Mouse (Mus musculus) neutrophil, adult 59 days (primary cell): Measurements from ENCODE around the gene Gm11595. TPM values are rescaled to one million over a fixed set of nuclear protein-coding genes. Genes with fewer than 3 reads are reported as not detected.

ENCODE experiments used
- total RNA-seq, 2 experiments: library from RNA; stranded (reverse); gene quantifications; 1 replicate in 1 of 2; 2 replicates in 1 of 2; pipeline ENCODE4 v1.2.4; 2023

The Gm11595 gene
- not detected for total RNA-seq

GRCm38 (mm10) chr11:99772813-99773212, at the start of gene Gm11595:
Gene Gm11595 (minus strand): TSS chr11:99772913.

GRCm38 (mm10) chr11:99815566-99815965, 42.9 kb upstream of the Gm11595 start, which contains the start of gene Gm11564:
Gene Gm11564 (minus strand): TSS chr11:99815666.

DNA sequence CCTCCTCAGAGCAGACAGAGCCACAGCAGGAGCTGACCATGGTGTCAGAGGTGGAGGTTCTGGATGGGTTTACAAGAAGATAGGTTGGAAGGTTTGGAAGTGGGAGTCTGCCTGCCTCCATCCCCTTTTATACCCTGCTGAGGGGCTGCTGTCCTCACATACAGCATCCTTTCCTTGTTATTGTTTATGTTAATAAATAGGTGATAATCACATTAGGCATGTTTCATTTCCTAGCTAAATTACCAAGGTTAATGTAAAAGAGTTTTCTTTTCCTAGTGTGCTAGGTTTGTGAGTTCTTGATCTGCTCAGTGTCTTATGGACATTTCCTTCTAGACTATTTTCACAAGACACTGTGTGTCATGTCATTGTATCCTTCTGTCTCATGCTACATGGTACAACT, 37.1 kb upstream of the Gm11595 start, which contains the start of gene Krtap4-13:
Gene Krtap4-13, minus strand, starts transcription at position 101 of the 400 bp plus-strand sequence.

GRCm38 (mm10) chr11:99804346-99804745, 31.6 kb upstream of the Gm11595 start, which contains the start of gene Gm11554:
Gene Gm11554 (minus strand): TSS chr11:99804446.

DNA sequence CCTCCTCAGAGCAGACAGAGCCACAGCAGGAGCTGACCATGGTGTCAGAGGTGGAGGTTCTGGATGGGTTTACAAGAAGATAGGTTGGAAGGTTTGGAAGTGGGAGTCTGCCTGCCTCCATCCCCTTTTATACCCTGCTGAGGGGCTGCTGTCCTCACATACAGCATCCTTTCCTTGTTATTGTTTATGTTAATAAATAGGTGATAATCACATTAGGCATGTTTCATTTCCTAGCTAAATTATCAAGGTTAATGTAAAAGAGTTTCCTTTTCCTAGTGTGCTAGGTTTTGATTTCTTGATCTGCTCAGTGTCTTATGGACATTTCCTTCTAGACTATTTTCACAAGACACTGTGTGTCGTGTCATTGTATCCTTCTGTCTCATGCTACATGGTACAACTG, 26.1 kb upstream of the Gm11595 start, which contains the start of gene Gm11569:
Gene Gm11569, minus strand, starts transcription at position 101 of the 400 bp plus-strand sequence.

DNA sequence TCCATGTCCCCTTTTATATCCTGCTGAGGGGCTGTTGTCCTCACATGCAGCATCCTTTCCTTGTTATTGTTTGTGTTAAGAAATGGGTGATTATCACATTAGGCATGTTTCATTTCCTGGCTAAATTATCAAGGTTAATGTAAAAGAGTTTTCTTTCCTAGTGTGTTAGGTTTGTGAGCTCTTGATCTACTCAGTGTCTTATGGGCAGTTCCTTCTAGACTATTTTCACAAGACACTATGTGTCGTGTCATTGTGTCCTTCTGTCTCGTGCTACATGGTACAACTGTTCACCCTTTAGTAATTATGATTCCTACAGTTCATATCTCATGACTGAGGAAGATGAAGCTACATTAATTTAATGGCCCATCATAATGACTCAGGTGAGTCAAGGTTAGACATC, 20.7 kb upstream of the Gm11595 start, which contains the start of gene Gm11596:
Gene Gm11596, minus strand, starts transcription at position 101 of the 400 bp plus-strand sequence.

GRCm38 (mm10) chr11:99784900-99785299, 12.2 kb upstream of the Gm11595 start, which contains the start of gene Krtap4-9:
Gene Krtap4-9 (plus strand): TSS chr11:99785200.

GRCm38 (mm10) chr11:99780604-99781003, 7.9 kb upstream of the Gm11595 start, which contains the start of gene Krtap4-8:
Gene Krtap4-8 (minus strand): TSS chr11:99780704.

DNA sequence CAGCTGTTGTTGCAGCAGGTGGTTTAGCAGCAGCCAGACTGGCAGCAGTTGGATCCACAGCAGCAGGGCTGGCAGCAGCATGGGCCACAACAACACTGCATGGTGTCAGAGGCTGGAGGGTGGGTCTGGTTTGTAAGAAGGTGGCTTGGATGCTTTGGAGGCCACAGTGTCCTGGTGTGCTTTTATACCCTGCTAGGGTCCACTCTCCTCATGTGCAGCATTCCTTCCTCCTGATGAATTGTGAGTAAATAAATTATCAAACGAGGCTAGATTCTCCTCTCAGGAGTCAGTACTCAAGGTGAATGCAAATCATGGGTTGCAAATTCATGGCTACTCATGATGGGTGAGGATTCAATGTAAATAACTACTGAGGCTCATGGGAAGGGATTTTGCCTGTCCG, 38.5 kb downstream of the Gm11595 start, which contains the start of gene Gm14180:
Gene Gm14180, minus strand, starts transcription at position 101 of the 400 bp plus-strand sequence.

Other genes starting within 250 kb of the Gm11595 start
- gene Krt40, start 229.8 kb downstream of the Gm11595 start, total RNA-seq: not detected
- not detected for gene Krtap3-3, start 222.0 kb downstream of the Gm11595 start, total RNA-seq
- gene Krtap3-2, start 216.1 kb downstream of the Gm11595 start, total RNA-seq: not detected
- gene Gm11939, start 213.4 kb downstream of the Gm11595 start, total RNA-seq: not detected
- not detected for gene Krtap3-1, start 206.3 kb downstream of the Gm11595 start, total RNA-seq
- gene Krtap1-5, start 191.9 kb downstream of the Gm11595 start, total RNA-seq: not detected
- not detected for gene Krtap1-4, start 189.3 kb downstream of the Gm11595 start, total RNA-seq
- not detected for gene Krtap1-3, start 181.6 kb downstream of the Gm11595 start, total RNA-seq
- gene Krtap9-3, start 174.8 kb downstream of the Gm11595 start, total RNA-seq: not detected
- gene Gm11938, start 169.6 kb downstream of the Gm11595 start, total RNA-seq: not detected
- not detected for gene Gm11937, start 162.7 kb downstream of the Gm11595 start, total RNA-seq
- gene Krtap2-4, start 158.1 kb downstream of the Gm11595 start, total RNA-seq: not detected
- gene Gm11562, start 152.5 kb downstream of the Gm11595 start, total RNA-seq: not detected
- not detected for gene Krtap4-1, start 144.7 kb downstream of the Gm11595 start, total RNA-seq
- gene Krtap4-2, start 137.8 kb downstream of the Gm11595 start, total RNA-seq: not detected
- gene Krtap4-7, start 128.8 kb downstream of the Gm11595 start, total RNA-seq: not detected
- not detected for gene Gm11555, start 122.7 kb downstream of the Gm11595 start, total RNA-seq
- not detected for gene Gm11563, start 114.0 kb downstream of the Gm11595 start, total RNA-seq
- gene Krtap4-6, start 107.0 kb downstream of the Gm11595 start, total RNA-seq: not detected
- gene Gm14190, start 82.2 kb downstream of the Gm11595 start, total RNA-seq: not detected
- not detected for gene Gm14180, start 38.6 kb downstream of the Gm11595 start, total RNA-seq
- not detected for gene Krtap4-8, start 7.8 kb upstream of the Gm11595 start, total RNA-seq
- not detected for gene Krtap4-9, start 12.3 kb upstream of the Gm11595 start, total RNA-seq
- not detected for gene Gm11596, start 20.6 kb upstream of the Gm11595 start, total RNA-seq
- gene Gm11569, start 26.0 kb upstream of the Gm11595 start, total RNA-seq: not detected
- not detected for gene Gm11554, start 31.5 kb upstream of the Gm11595 start, total RNA-seq
- gene Krtap4-13, start 37.0 kb upstream of the Gm11595 start, total RNA-seq: not detected
- gene Gm11564, start 42.8 kb upstream of the Gm11595 start, total RNA-seq: not detected
- gene 2300003K06Rik, start 65.2 kb upstream of the Gm11595 start, total RNA-seq: not detected
- not detected for gene Krtap4-16, start 78.7 kb upstream of the Gm11595 start, total RNA-seq
- gene Gm11568, start 85.0 kb upstream of the Gm11595 start, total RNA-seq: not detected
- not detected for gene Gm11559, start 91.6 kb upstream of the Gm11595 start, total RNA-seq
- gene Krtap9-1, start 100.5 kb upstream of the Gm11595 start, total RNA-seq: not detected
- not detected for gene Gm11567, start 106.3 kb upstream of the Gm11595 start, total RNA-seq
- not detected for gene Krtap31-1, start 135.0 kb upstream of the Gm11595 start, total RNA-seq
- gene Gm11565, start 141.8 kb upstream of the Gm11595 start, total RNA-seq: not detected
- gene Krtap31-2, start 163.4 kb upstream of the Gm11595 start, total RNA-seq: not detected
- gene Krtap9-5, start 175.6 kb upstream of the Gm11595 start, total RNA-seq: not detected
- not detected for gene Krtap29-1, start 206.1 kb upstream of the Gm11595 start, total RNA-seq
- gene Krtap16-1, start 213.7 kb upstream of the Gm11595 start, total RNA-seq: not detected
- gene Krtap17-1, start 221.1 kb upstream of the Gm11595 start, total RNA-seq: not detected
- gene Krt33a, start 243.3 kb upstream of the Gm11595 start, total RNA-seq: not detected